Mouse (Mus musculus): ENCODE data around the gene Mbtd1. TPM values are rescaled to one million over a fixed set of nuclear protein-coding genes. Genes with fewer than 3 reads are reported as not detected.

Mbtd1 gene
- polyA plus RNA-seq, 1 experiment from 2014 or later, result 24.7 TPM

DNA sequence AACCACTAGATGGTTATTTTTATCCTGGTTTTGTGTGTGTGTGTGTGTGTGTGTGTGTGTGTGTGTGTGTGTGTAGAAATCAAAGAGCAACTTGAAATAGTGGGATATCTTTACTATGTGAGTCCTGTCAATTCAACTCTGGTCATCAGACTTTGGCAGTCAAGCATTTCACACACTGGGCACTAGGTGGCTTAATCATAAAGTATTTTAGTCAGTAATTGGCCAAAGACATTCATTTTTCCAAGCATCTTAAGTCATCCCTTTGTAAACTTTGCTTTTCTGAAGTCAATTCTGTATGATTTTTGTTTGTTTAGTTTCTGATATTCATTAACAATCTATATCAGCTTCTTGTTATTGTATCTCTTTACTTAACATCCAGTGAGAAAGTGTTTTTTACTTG is 43.5 kb downstream of the Mbtd1 start:
- Histone ChIP-seq H3K36me3 (ENCODE audit: control insufficient read depth, insufficient read depth, low read length) (peaks cover 39% of the 10 kb centered on the region), H3K4me1 (replicated peaks; ENCODE audit: control insufficient read depth, insufficient read depth, low read length) (no peaks in the 10 kb centered on the region), H3K27ac (ENCODE audit: low read length) (no peak overlapping the region), H3K9me3 (ENCODE audit: control insufficient read depth, low read length) (no peaks in the 10 kb centered on the region), H3K4me2 (ENCODE audit: low read depth, low read length) (no peak overlapping the region), H3K27me3 (ENCODE audit: control insufficient read depth, insufficient read depth, low read depth, low read length) (no peaks in the 10 kb centered on the region), H3K9ac (ENCODE audit: low read length) (no peak overlapping the region), H3K4me3 (ENCODE audit: low read length) (no peak overlapping the region)
- no peak for ATAC-seq (ENCODE audit: low read depth)

GRCm38 (mm10) chr11:93940906-93941305 is 55.3 kb downstream of the Mbtd1 start:
- H3K27ac ChIP-seq (ENCODE audit: low read length), result no peak overlapping the region
- peaks cover 16% of the 10 kb centered on the region for H3K36me3 ChIP-seq (ENCODE audit: control insufficient read depth, insufficient read depth, low read length)
- no peaks in the 10 kb centered on the region for H3K9me3 ChIP-seq (ENCODE audit: control insufficient read depth, low read length)
- no peak for ATAC-seq (ENCODE audit: low read depth)
- no peak overlapping the region for H3K9ac ChIP-seq (ENCODE audit: low read length)
- no peaks in the 10 kb centered on the region for H3K27me3 ChIP-seq (ENCODE audit: control insufficient read depth, insufficient read depth, low read depth, low read length)
- H3K4me3 ChIP-seq (ENCODE audit: low read length), result no peak overlapping the region
- WGBS, result 75% methylated on average over 2 of the region's 2 CpGs
- no peak overlapping the region for H3K4me2 ChIP-seq (ENCODE audit: low read depth, low read length)
- no peaks in the 10 kb centered on the region for H3K4me1 ChIP-seq (replicated peaks; ENCODE audit: control insufficient read depth, insufficient read depth, low read length)

- no peaks in the 10 kb centered on the region for H3K4me1 ChIP-seq (replicated peaks; ENCODE audit: control insufficient read depth, insufficient read depth, low read length)
- no peak overlapping the region for H3K27ac ChIP-seq (ENCODE audit: low read length)
- H3K27me3 ChIP-seq (ENCODE audit: control insufficient read depth, insufficient read depth, low read depth, low read length), result no peaks in the 10 kb centered on the region
- H3K36me3 ChIP-seq (ENCODE audit: control insufficient read depth, insufficient read depth, low read length), result peaks cover 14% of the 10 kb centered on the region
- no peak overlapping the region for H3K4me2 ChIP-seq (ENCODE audit: low read depth, low read length)
- no peak for ATAC-seq (ENCODE audit: low read depth)
- no peaks in the 10 kb centered on the region for H3K9me3 ChIP-seq (ENCODE audit: control insufficient read depth, low read length)
- no peak overlapping the region for H3K4me3 ChIP-seq (ENCODE audit: low read length)
- no peak overlapping the region for H3K9ac ChIP-seq (ENCODE audit: low read length)
- WGBS, result 80% methylated on average over 3 of the region's 3 CpGs
Observed at GRCm38 (mm10) chr11:93944986-93945385, 59.3 kb downstream of the Mbtd1 start.

DNA sequence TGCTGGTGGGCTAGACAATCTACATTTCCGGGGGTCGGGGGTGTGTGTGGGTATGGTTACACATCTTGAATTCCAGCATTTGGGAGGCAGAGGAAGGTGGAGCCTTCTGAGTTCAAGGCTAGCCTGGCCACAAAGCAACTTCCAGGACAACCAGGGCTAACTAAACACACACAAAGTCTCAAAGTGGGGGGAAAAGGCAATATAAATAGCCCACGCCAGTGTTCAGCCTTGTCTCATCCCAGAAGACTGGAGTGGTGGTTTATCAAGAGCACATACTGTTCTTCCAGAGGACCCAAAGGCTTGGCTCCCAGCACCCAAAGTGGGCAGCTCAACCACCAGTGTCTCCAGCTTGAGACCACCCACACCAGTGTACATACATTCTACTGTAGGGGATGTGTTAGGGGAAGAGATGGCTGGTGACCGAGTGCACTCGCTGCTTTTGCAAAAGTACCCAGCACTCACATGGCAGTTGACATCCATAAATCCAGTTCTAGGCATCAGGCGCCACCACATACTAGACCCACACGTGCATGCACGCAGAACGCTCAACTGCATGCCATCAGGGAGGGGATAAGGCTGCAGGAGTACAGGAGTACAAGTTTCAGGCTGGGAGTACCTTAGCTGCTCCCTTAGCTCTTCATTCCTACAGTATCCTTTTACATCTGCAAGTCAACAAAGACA is 63.4 kb downstream of the Mbtd1 start:
- Histone ChIP-seq H3K9ac (ENCODE audit: low read length) (no peak overlapping the region), H3K9me3 (ENCODE audit: control insufficient read depth, low read length) (no peaks in the 10 kb centered on the region), H3K27me3 (ENCODE audit: control insufficient read depth, insufficient read depth, low read depth, low read length) (no peaks in the 10 kb centered on the region), H3K36me3 (ENCODE audit: control insufficient read depth, insufficient read depth, low read length) (peaks cover 22% of the 10 kb centered on the region), H3K4me3 (ENCODE audit: low read length) (no peak overlapping the region), H3K27ac (ENCODE audit: low read length) (no peak overlapping the region), H3K4me1 (replicated peaks; ENCODE audit: control insufficient read depth, insufficient read depth, low read length) (peaks cover 3% of the 10 kb centered on the region; the same call in 1 of the 2 replicates), H3K4me2 (ENCODE audit: low read depth, low read length) (no peak overlapping the region)
- WGBS, result 85% methylated on average over 9 of the region's 9 CpGs
- no peak for ATAC-seq (ENCODE audit: low read depth)

- Histone ChIP-seq H3K36me3 (ENCODE audit: control insufficient read depth, insufficient read depth, low read length) (peaks cover 20% of the 10 kb centered on the region), H3K9ac (ENCODE audit: low read length) (no peak overlapping the region), H3K27me3 (ENCODE audit: control insufficient read depth, insufficient read depth, low read depth, low read length) (no peaks in the 10 kb centered on the region), H3K4me1 (replicated peaks; ENCODE audit: control insufficient read depth, insufficient read depth, low read length) (peaks cover 10% of the 10 kb centered on the region; the same call in 1 of the 2 replicates), H3K27ac (ENCODE audit: low read length) (no peak overlapping the region), H3K9me3 (ENCODE audit: control insufficient read depth, low read length) (no peaks in the 10 kb centered on the region), H3K4me3 (ENCODE audit: low read length) (no peak overlapping the region), H3K4me2 (ENCODE audit: low read depth, low read length) (no peak overlapping the region)
- no peak for ATAC-seq (ENCODE audit: low read depth)
- WGBS, result 82% methylated on average over 1 of the region's 1 CpGs
Observed at GRCm38 (mm10) chr11:93950045-93950444, 64.4 kb downstream of the Mbtd1 start.

GRCm38 (mm10) chr11:93952376-93952775 is 66.7 kb downstream of the Mbtd1 start:
- Histone ChIP-seq H3K9me3 (ENCODE audit: control insufficient read depth, low read length) (no peaks in the 10 kb centered on the region), H3K27ac (ENCODE audit: low read length) (no peak overlapping the region), H3K4me3 (ENCODE audit: low read length) (no peak overlapping the region), H3K4me1 (replicated peaks; ENCODE audit: control insufficient read depth, insufficient read depth, low read length) (peaks cover 17% of the 10 kb centered on the region), H3K4me2 (ENCODE audit: low read depth, low read length) (no peak overlapping the region), H3K9ac (ENCODE audit: low read length) (no peak overlapping the region), H3K27me3 (ENCODE audit: control insufficient read depth, insufficient read depth, low read depth, low read length) (no peaks in the 10 kb centered on the region), H3K36me3 (ENCODE audit: control insufficient read depth, insufficient read depth, low read length) (peaks cover 18% of the 10 kb centered on the region)
- ATAC-seq (ENCODE audit: low read depth), result no peak
- 41% methylated on average over 5 of the region's 5 CpGs for WGBS

- H3K4me1 ChIP-seq (replicated peaks; ENCODE audit: control insufficient read depth, insufficient read depth, low read length), result peaks cover 17% of the 10 kb centered on the region
- H3K9ac ChIP-seq (ENCODE audit: low read length), result peak overlapping the region; percentile 77
- peak overlapping the region; percentile 86 for H3K27ac ChIP-seq (ENCODE audit: low read length)
- H3K4me3 ChIP-seq (ENCODE audit: low read length), result peak overlapping the region; percentile 70
- H3K27me3 ChIP-seq (ENCODE audit: control insufficient read depth, insufficient read depth, low read depth, low read length), result no peaks in the 10 kb centered on the region
- WGBS, result 32% methylated on average over 13 of the region's 13 CpGs
- H3K4me2 ChIP-seq (ENCODE audit: low read depth, low read length), result peak overlapping the region; percentile 90
- H3K9me3 ChIP-seq (ENCODE audit: control insufficient read depth, low read length), result no peaks in the 10 kb centered on the region
- H3K36me3 ChIP-seq (ENCODE audit: control insufficient read depth, insufficient read depth, low read length), result peaks cover 15% of the 10 kb centered on the region
- no peak; the same call in 1 of the 2 replicates for ATAC-seq (ENCODE audit: low read depth)
Observed at GRCm38 (mm10) chr11:93954738-93955255, 69.1 kb downstream of the Mbtd1 start.

DNA sequence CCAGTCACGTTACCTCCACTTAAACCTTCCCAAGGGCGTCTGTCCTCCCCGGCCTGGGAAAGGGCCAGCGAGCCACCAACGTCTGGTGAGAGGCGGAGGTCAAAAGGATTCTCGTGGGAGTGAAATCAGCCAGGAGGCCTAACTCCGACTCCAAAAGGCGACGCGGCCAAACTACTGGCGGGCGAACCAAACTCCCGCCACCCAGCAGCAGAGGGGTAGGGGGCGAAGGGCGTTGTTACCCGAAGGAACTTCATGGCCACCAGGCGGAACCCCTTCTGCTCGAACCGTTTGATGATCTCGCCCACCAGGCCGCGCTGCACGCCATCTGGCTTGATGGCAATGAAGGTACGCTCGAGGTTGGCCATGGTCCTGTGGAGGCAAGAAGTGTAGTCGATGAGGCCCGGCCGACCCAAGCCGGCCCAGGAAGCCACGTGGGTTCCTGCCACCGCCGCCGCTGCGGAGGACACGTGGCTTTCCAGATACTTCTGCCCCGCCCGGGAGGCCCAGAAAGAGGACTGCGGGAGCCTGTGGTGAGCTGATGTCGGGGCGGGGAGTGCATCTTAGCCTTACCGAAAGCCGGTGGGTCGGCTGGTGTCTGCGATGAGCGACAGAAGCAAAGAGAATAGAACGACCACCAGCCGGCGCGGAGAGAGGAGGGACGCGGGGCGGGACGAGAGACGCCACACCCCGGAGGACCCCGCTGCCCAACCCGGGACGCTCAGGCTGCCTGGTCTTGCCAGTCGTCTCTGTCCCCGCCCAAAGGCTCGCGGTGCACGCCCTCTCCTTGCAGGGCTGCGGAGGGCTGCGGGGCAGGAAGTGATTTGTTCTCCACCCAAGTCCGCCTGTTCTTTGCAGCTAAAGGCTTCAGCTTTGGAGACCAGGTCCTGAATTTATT is 69.9 kb downstream of the Mbtd1 start:
- Histone ChIP-seq H3K27ac (ENCODE audit: low read length) (peak overlapping the region; percentile 90), H3K9me3 (ENCODE audit: control insufficient read depth, low read length) (no peaks in the 10 kb centered on the region), H3K27me3 (ENCODE audit: control insufficient read depth, insufficient read depth, low read depth, low read length) (no peaks in the 10 kb centered on the region), H3K4me2 (ENCODE audit: low read depth, low read length) (peak overlapping the region; percentile 90), H3K4me1 (replicated peaks; ENCODE audit: control insufficient read depth, insufficient read depth, low read length) (peaks cover 17% of the 10 kb centered on the region), H3K4me3 (ENCODE audit: low read length) (peak overlapping the region; percentile 70), H3K36me3 (ENCODE audit: control insufficient read depth, insufficient read depth, low read length) (peaks cover 17% of the 10 kb centered on the region), H3K9ac (ENCODE audit: low read length) (peak overlapping the region; percentile 77)
- peak; percentile 99 for ATAC-seq (ENCODE audit: low read depth)
- 0% methylated on average over 66 of the region's 67 CpGs for WGBS

GRCm38 (mm10) chr11:93956159-93956558 is 70.5 kb downstream of the Mbtd1 start, which contains the start of gene Nme2:
TSS of gene Nme2 (minus strand) at chr11:93956259.
- Histone ChIP-seq H3K4me2 (ENCODE audit: low read depth, low read length) (peak within 1 kb of the TSS; percentile 90), H3K27ac (ENCODE audit: low read length) (peak within 1 kb of the TSS; percentile 90), H3K27me3 (ENCODE audit: control insufficient read depth, insufficient read depth, low read depth, low read length) (no peaks in the 10 kb centered on the region), H3K9ac (ENCODE audit: low read length) (peak within 1 kb of the TSS; percentile 77), H3K36me3 (ENCODE audit: control insufficient read depth, insufficient read depth, low read length) (peaks cover 15% of the 10 kb centered on the region), H3K9me3 (ENCODE audit: control insufficient read depth, low read length) (no peaks in the 10 kb centered on the region), H3K4me1 (replicated peaks; ENCODE audit: control insufficient read depth, insufficient read depth, low read length) (peaks cover 17% of the 10 kb centered on the region), H3K4me3 (ENCODE audit: low read length) (peak within 1 kb of the TSS; percentile 70)
- WGBS, result 3% methylated on average over 6 of the region's 6 CpGs
- peak; percentile 37 for ATAC-seq (ENCODE audit: low read depth)

All from lung, embryonic 16.5 days (tissue).